12 mouse cellular contexts compared by ENCODE assay signal in the genomic region with DNA sequence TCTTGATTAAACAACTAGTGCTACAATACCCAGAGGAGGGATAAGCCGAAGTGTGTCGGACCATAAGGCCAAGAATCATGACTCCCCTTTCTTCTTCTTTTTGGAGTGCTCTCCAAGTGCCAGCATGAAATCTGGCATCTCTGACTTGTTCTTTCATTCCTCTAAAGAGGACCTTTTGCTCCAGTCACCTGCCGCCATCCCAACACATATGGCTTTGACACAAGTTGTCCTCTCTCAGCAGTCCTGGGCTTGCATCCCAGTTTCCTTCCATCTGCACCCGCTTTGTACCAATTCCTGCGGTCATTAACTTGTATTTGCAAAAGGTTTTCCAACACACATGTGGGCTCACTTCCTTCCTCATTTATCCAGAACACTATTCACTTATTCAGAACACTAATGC.
"Had no signal": no experiment of that assay in that cellular context is flagged by ENCODE, and none has a peak within 500 bp of the region (broad histone marks: within the 10 kb centered on the region; RNA-seq: fewer than 3 reads in every experiment).

No protein-coding gene starts in this region.

- ATAC-seq: midbrain, embryonic 15.5 days had no signal

- DNase-seq: kidney, adult 9 months; kidney, postnatal 36 days; lung, adult 18-20 months; lung, postnatal 36 days; right cerebral cortex, adult 18-20 months; right cerebral cortex, postnatal 25 days; thymus, postnatal 36 days had no signal

- H3K9ac ChIP-seq: limb, embryonic 13.5 days; liver, embryonic 14.5 days; midbrain, embryonic 15.5 days had no signal

- H3K27ac ChIP-seq: kidney, postnatal 0 days; limb, embryonic 13.5 days; liver, embryonic 14.5 days; midbrain, embryonic 15.5 days had no signal

- H3K4me1 ChIP-seq: limb, embryonic 13.5 days; midbrain, embryonic 15.5 days had no signal

- H3K4me2 ChIP-seq: limb, embryonic 13.5 days; midbrain, embryonic 11.5 days; midbrain, embryonic 15.5 days had no signal

- H3K36me3 ChIP-seq: limb, embryonic 13.5 days; midbrain, embryonic 15.5 days had no signal

- H3K27me3 ChIP-seq: limb, embryonic 13.5 days; midbrain, embryonic 15.5 days had no signal

- H3K4me3 ChIP-seq: limb, embryonic 13.5 days; midbrain, embryonic 15.5 days had no signal

- H3K9me3 ChIP-seq: limb, embryonic 13.5 days; midbrain, embryonic 15.5 days had no signal
